Mouse (Mus musculus): Measurements from ENCODE around the gene Nrxn3. TPM values are rescaled to one million over a fixed set of nuclear protein-coding genes. Genes with fewer than 3 reads are reported as not detected.

Nrxn3 gene
- polyA plus RNA-seq, 1 experiment from 2014 or later = 87.0 TPM

GRCm38 (mm10) chr12:88966329-88966728, 243.7 kb downstream of the Nrxn3 start:
- Histone ChIP-seq H3K27ac (ENCODE audit: low read length) (no peak overlapping the region), H3K9me3 (replicated peaks; ENCODE audit: control insufficient read depth, low read length, poor library complexity, severe bottlenecking) (no peaks in the 10 kb centered on the region), H3K27me3 (ENCODE audit: control insufficient read depth, insufficient read depth, low read depth, low read length) (no peaks in the 10 kb centered on the region), H3K4me3 (ENCODE audit: low read depth, low read length) (no peak overlapping the region), H3K9ac (ENCODE audit: low read depth, low read length) (no peak overlapping the region), H3K4me2 (ENCODE audit: low read length) (no peak overlapping the region), H3K36me3 (ENCODE audit: control insufficient read depth, insufficient read depth, low read length) (no peaks in the 10 kb centered on the region), H3K4me1 (ENCODE audit: control insufficient read depth, insufficient read depth, low read length) (no peaks in the 10 kb centered on the region)
- no peak for ATAC-seq
- 88% methylated on average over 4 of the region's 4 CpGs for WGBS

- Histone ChIP-seq H3K27me3 (ENCODE audit: control insufficient read depth, insufficient read depth, low read depth, low read length) (no peaks in the 10 kb centered on the region), H3K4me2 (ENCODE audit: low read length) (no peak overlapping the region), H3K4me3 (ENCODE audit: low read depth, low read length) (no peak overlapping the region), H3K9me3 (replicated peaks; ENCODE audit: control insufficient read depth, low read length, poor library complexity, severe bottlenecking) (no peaks in the 10 kb centered on the region), H3K27ac (ENCODE audit: low read length) (no peak overlapping the region), H3K9ac (ENCODE audit: low read depth, low read length) (no peak overlapping the region), H3K4me1 (ENCODE audit: control insufficient read depth, insufficient read depth, low read length) (no peaks in the 10 kb centered on the region), H3K36me3 (ENCODE audit: control insufficient read depth, insufficient read depth, low read length) (no peaks in the 10 kb centered on the region)
- no peak for ATAC-seq
- WGBS = 68% methylated on average over 2 of the region's 2 CpGs
These were observed 253.9 kb downstream of the Nrxn3 start for GRCm38 (mm10) chr12:88976621-88977020.

- H3K27ac ChIP-seq (ENCODE audit: low read length) = peak overlapping the region; percentile 53
- peak; percentile 64; the same call in 1 of the 2 replicates for ATAC-seq
- 22% methylated on average over 10 of the region's 10 CpGs for WGBS
- H3K4me1 ChIP-seq (ENCODE audit: control insufficient read depth, insufficient read depth, low read length) = peaks cover 18% of the 10 kb centered on the region
- H3K36me3 ChIP-seq (ENCODE audit: control insufficient read depth, insufficient read depth, low read length) = no peaks in the 10 kb centered on the region
- no peak overlapping the region for H3K9ac ChIP-seq (ENCODE audit: low read depth, low read length)
- H3K9me3 ChIP-seq (replicated peaks; ENCODE audit: control insufficient read depth, low read length, poor library complexity, severe bottlenecking) = no peaks in the 10 kb centered on the region
- no peak overlapping the region for H3K4me2 ChIP-seq (ENCODE audit: low read length)
- no peaks in the 10 kb centered on the region for H3K27me3 ChIP-seq (ENCODE audit: control insufficient read depth, insufficient read depth, low read depth, low read length)
- no peak overlapping the region for H3K4me3 ChIP-seq (ENCODE audit: low read depth, low read length)
These were observed 261.1 kb downstream of the Nrxn3 start for GRCm38 (mm10) chr12:88983688-88984330.

- H3K4me1 ChIP-seq (ENCODE audit: control insufficient read depth, insufficient read depth, low read length) = peaks cover 18% of the 10 kb centered on the region
- peak overlapping the region; percentile 71 for H3K27ac ChIP-seq (ENCODE audit: low read length)
- ATAC-seq = peak; percentile 72
- no peaks in the 10 kb centered on the region for H3K27me3 ChIP-seq (ENCODE audit: control insufficient read depth, insufficient read depth, low read depth, low read length)
- H3K4me3 ChIP-seq (ENCODE audit: low read depth, low read length) = no peak overlapping the region
- 4% methylated on average over 8 of the region's 8 CpGs for WGBS
- H3K36me3 ChIP-seq (ENCODE audit: control insufficient read depth, insufficient read depth, low read length) = no peaks in the 10 kb centered on the region
- H3K9ac ChIP-seq (ENCODE audit: low read depth, low read length) = peak overlapping the region; percentile 48; the same call in 1 of the 2 replicates
- H3K9me3 ChIP-seq (replicated peaks; ENCODE audit: control insufficient read depth, low read length, poor library complexity, severe bottlenecking) = no peaks in the 10 kb centered on the region
- peak overlapping the region; percentile 34; the same call in 1 of the 2 replicates for H3K4me2 ChIP-seq (ENCODE audit: low read length)
These were observed 261.7 kb downstream of the Nrxn3 start for GRCm38 (mm10) chr12:88984375-88984774.

DNA sequence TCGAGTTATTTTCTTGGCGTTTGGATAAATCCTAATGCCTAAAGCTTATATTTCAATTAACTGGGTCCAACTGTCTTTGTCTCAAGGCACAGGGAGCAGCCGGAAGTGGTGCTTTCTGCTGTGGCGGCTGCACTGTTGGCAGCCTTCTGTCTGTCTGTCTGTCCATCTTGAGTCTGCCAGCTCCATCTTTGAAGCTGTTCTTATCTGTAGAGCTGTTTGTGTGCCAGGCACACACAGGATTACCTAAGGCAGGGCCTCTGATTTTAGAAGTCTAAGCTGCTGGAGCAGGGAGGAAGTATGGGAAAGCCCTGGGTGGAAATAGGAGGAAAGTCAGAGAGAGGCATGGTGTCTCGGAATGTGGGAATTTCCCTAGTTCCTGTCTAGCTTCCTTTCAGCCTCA, 262.1 kb downstream of the Nrxn3 start:
- ATAC-seq = peak; percentile 19; the same call in 1 of the 2 replicates
- WGBS = 19% methylated on average over 5 of the region's 5 CpGs

DNA sequence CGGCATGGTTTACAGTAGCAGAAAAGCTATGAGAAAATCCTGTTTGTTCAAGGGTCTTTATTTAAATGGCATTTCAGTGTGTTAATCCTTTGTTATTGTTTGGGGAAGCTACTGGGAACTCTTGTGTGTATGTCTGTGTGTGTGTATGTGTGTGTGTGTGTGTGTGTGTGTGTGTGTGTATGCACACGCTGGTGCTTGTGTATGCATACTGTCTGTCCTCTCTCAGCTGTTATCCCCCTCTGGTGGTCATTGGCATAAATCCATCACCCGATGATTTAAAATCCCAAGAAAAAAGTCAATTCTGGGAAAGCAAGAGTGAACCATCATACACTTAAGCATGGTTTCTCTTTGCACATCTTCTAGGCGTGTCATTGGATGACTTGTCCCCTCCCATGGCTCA, 264.4 kb downstream of the Nrxn3 start:
- WGBS = 25% methylated on average over 4 of the region's 4 CpGs
- ATAC-seq = no peak

More for the DNA sequence above, 262.1 kb downstream of the Nrxn3 start:
- Histone ChIP-seq H3K9ac (ENCODE audit: low read depth, low read length) (peak overlapping the region; percentile 48; the same call in 1 of the 2 replicates), H3K4me3 (ENCODE audit: low read depth, low read length) (no peak overlapping the region), H3K4me1 (ENCODE audit: control insufficient read depth, insufficient read depth, low read length) (peaks cover 18% of the 10 kb centered on the region), H3K9me3 (replicated peaks; ENCODE audit: control insufficient read depth, low read length, poor library complexity, severe bottlenecking) (no peaks in the 10 kb centered on the region), H3K27me3 (ENCODE audit: control insufficient read depth, insufficient read depth, low read depth, low read length) (no peaks in the 10 kb centered on the region), H3K4me2 (ENCODE audit: low read length) (peak overlapping the region; percentile 34; the same call in 1 of the 2 replicates), H3K36me3 (ENCODE audit: control insufficient read depth, insufficient read depth, low read length) (no peaks in the 10 kb centered on the region), H3K27ac (ENCODE audit: low read length) (peak overlapping the region; percentile 71)

GRCm38 (mm10) chr12:88990753-88991152, 268.1 kb downstream of the Nrxn3 start:
- Histone ChIP-seq H3K36me3 (ENCODE audit: control insufficient read depth, insufficient read depth, low read length) (no peaks in the 10 kb centered on the region), H3K4me2 (ENCODE audit: low read length) (no peak overlapping the region), H3K9me3 (replicated peaks; ENCODE audit: control insufficient read depth, low read length, poor library complexity, severe bottlenecking) (no peaks in the 10 kb centered on the region), H3K4me3 (ENCODE audit: low read depth, low read length) (no peak overlapping the region), H3K4me1 (ENCODE audit: control insufficient read depth, insufficient read depth, low read length) (no peaks in the 10 kb centered on the region), H3K27ac (ENCODE audit: low read length) (no peak overlapping the region), H3K27me3 (ENCODE audit: control insufficient read depth, insufficient read depth, low read depth, low read length) (no peaks in the 10 kb centered on the region), H3K9ac (ENCODE audit: low read depth, low read length) (no peak overlapping the region)
- no peak for ATAC-seq
- WGBS = 85% methylated on average over 5 of the region's 5 CpGs

More for the DNA sequence above, 264.4 kb downstream of the Nrxn3 start:
- H3K27ac ChIP-seq (ENCODE audit: low read length) = no peak overlapping the region
- H3K9me3 ChIP-seq (replicated peaks; ENCODE audit: control insufficient read depth, low read length, poor library complexity, severe bottlenecking) = no peaks in the 10 kb centered on the region
- no peak overlapping the region for H3K4me2 ChIP-seq (ENCODE audit: low read length)
- no peak overlapping the region for H3K4me3 ChIP-seq (ENCODE audit: low read depth, low read length)
- no peaks in the 10 kb centered on the region for H3K27me3 ChIP-seq (ENCODE audit: control insufficient read depth, insufficient read depth, low read depth, low read length)
- H3K4me1 ChIP-seq (ENCODE audit: control insufficient read depth, insufficient read depth, low read length) = peaks cover 18% of the 10 kb centered on the region
- no peaks in the 10 kb centered on the region for H3K36me3 ChIP-seq (ENCODE audit: control insufficient read depth, insufficient read depth, low read length)
- no peak overlapping the region for H3K9ac ChIP-seq (ENCODE audit: low read depth, low read length)

- no peaks in the 10 kb centered on the region for H3K36me3 ChIP-seq (ENCODE audit: control insufficient read depth, insufficient read depth, low read length)
- no peak overlapping the region for H3K27ac ChIP-seq (ENCODE audit: low read length)
- H3K4me1 ChIP-seq (ENCODE audit: control insufficient read depth, insufficient read depth, low read length) = no peaks in the 10 kb centered on the region
- H3K4me3 ChIP-seq (ENCODE audit: low read depth, low read length) = no peak overlapping the region
- 5% methylated on average over 2 of the region's 2 CpGs for WGBS
- no peaks in the 10 kb centered on the region for H3K9me3 ChIP-seq (replicated peaks; ENCODE audit: control insufficient read depth, low read length, poor library complexity, severe bottlenecking)
- no peaks in the 10 kb centered on the region for H3K27me3 ChIP-seq (ENCODE audit: control insufficient read depth, insufficient read depth, low read depth, low read length)
- H3K4me2 ChIP-seq (ENCODE audit: low read length) = no peak overlapping the region
- H3K9ac ChIP-seq (ENCODE audit: low read depth, low read length) = no peak overlapping the region
- ATAC-seq = peak; percentile 54; the same call in 1 of the 2 replicates
These were observed 269.5 kb downstream of the Nrxn3 start for GRCm38 (mm10) chr12:88992141-88992540.

DNA sequence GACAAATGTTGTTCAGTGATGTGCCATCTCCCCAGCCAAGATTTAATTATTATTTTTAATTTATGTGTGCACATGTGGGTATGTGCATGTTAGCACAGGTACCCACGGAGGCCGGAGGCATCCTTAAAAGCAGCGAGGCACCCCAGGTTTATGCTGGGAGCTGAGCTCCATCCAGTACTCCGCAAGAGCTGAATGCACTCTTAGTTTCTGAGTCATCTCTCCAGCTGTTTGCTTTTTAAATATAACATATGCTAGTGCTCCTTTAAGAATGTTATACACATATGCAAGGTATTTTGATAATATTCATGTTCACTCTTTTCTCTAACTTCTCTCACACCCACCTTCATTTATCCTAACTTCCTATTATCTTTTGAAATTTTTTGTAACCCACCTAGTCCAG, 271.1 kb downstream of the Nrxn3 start:
- no peak overlapping the region for H3K4me3 ChIP-seq (ENCODE audit: low read depth, low read length)
- H3K36me3 ChIP-seq (ENCODE audit: control insufficient read depth, insufficient read depth, low read length) = no peaks in the 10 kb centered on the region
- H3K4me1 ChIP-seq (ENCODE audit: control insufficient read depth, insufficient read depth, low read length) = no peaks in the 10 kb centered on the region
- H3K9me3 ChIP-seq (replicated peaks; ENCODE audit: control insufficient read depth, low read length, poor library complexity, severe bottlenecking) = no peaks in the 10 kb centered on the region
- H3K27me3 ChIP-seq (ENCODE audit: control insufficient read depth, insufficient read depth, low read depth, low read length) = no peaks in the 10 kb centered on the region
- H3K27ac ChIP-seq (ENCODE audit: low read length) = no peak overlapping the region
- no peak overlapping the region for H3K4me2 ChIP-seq (ENCODE audit: low read length)
- WGBS = 94% methylated on average over 4 of the region's 4 CpGs
- ATAC-seq = no peak
- no peak overlapping the region for H3K9ac ChIP-seq (ENCODE audit: low read depth, low read length)
